Mouse (Mus musculus) myocyte (in vitro differentiated cells): ENCODE measurements at regions not wholly inside any gene's neighbourhood (a gene's known extent, or its start where the extent isn't known, plus 50 kb on each side); places are given as distances from the start of the nearest gene placed in this dataset.
A peak's percentile ranks its signal among the peaks of the same experiment; 100 is the strongest.
"Not testable (repeated sequence)": the region's sequence is repeated elsewhere in the genome, so short reads cannot be mapped to it uniquely, and the experiment has no call there.

Experiments used
- H3K27me3 ChIP-seq: one replicate; pipeline ENCODE4 v1.6.1; 2011; ENCODE audit not compliant: control insufficient read depth, insufficient read depth, insufficient read length
- H3K36me3 ChIP-seq: one replicate; pipeline ENCODE4 v1.6.1; 2011; ENCODE audit not compliant: control insufficient read depth, insufficient read depth
- H3K4me2 ChIP-seq: one replicate; pipeline ENCODE4 v1.6.1; 2011; ENCODE audit warnings: low read depth, control low read depth
- H3K4me3 ChIP-seq: one replicate; pipeline ENCODE4 v1.5.1; 2011; ENCODE audit warnings: mild to moderate bottlenecking, control low read depth, moderate library complexity
- H3K79me2 ChIP-seq: one replicate; pipeline ENCODE4 v1.6.1; 2011; ENCODE audit not compliant: control insufficient read depth, insufficient read depth
- H3ac ChIP-seq: one replicate; pipeline ENCODE4 v1.6.1; 2011; ENCODE audit not compliant: control insufficient read depth, insufficient read length
- CEBPB ChIP-seq: IDR thresholded peaks from 2 replicates; pipeline ENCODE4 v1.6.1; 2011; ENCODE audit warnings: mild to moderate bottlenecking, moderate library complexity; ENCODE audit not compliant: poor library complexity, insufficient read depth, severe bottlenecking
- MAX ChIP-seq: IDR thresholded peaks from one replicate; pipeline ENCODE4 v1.6.1; 2011; ENCODE audit warnings: low read depth, mild to moderate bottlenecking, control low read depth
- MYOD1 ChIP-seq, 3 experiments: IDR thresholded peaks; one replicate each; pipeline ENCODE4 v1.6.1; 2011; ENCODE audit warnings: control low read depth in 2 of 3, low read depth in 2 of 3, mild to moderate bottlenecking in 2 of 3, moderate library complexity in 1 of 3; ENCODE audit not compliant: insufficient read length in 2 of 3, control insufficient read depth in 1 of 3
- MYOG ChIP-seq, 3 experiments: IDR thresholded peaks; one replicate each; pipeline ENCODE4 v1.6.1; 2011; ENCODE audit warnings: control low read depth in 2 of 3, low read depth in 2 of 3, mild to moderate bottlenecking in 2 of 3; ENCODE audit not compliant: insufficient read length in 2 of 3, control insufficient read depth in 1 of 3, insufficient read depth in 1 of 3
- POLR2A ChIP-seq: IDR thresholded peaks from one replicate; pipeline ENCODE4 v1.6.1; 2011; ENCODE audit warnings: low read depth, mild to moderate bottlenecking, control low read depth, moderate library complexity; ENCODE audit not compliant: insufficient read length
- POLR2AphosphoS2 ChIP-seq: IDR thresholded peaks from one replicate; pipeline ENCODE4 v1.6.1; 2011; ENCODE audit warnings: low read depth, control low read depth; ENCODE audit not compliant: insufficient read length
- REST ChIP-seq: IDR thresholded peaks from one replicate; pipeline ENCODE4 v1.6.1; 2011; ENCODE audit warnings: mild to moderate bottlenecking, control low read depth, moderate library complexity; ENCODE audit not compliant: insufficient read depth, insufficient read length
- TCF12 ChIP-seq: IDR thresholded peaks from one replicate; pipeline ENCODE4 v1.6.1; 2011; ENCODE audit warnings: mild to moderate bottlenecking, control low read depth; ENCODE audit not compliant: poor library complexity, insufficient read depth, severe bottlenecking
- TCF3 ChIP-seq: IDR thresholded peaks from one replicate; pipeline ENCODE4 v1.6.1; 2011; ENCODE audit warnings: low read depth, control low read depth; ENCODE audit not compliant: insufficient read length
- USF1 ChIP-seq: IDR thresholded peaks from one replicate; pipeline ENCODE4 v1.6.1; 2011; ENCODE audit warnings: low read depth, mild to moderate bottlenecking, control low read depth, moderate library complexity

DNA sequence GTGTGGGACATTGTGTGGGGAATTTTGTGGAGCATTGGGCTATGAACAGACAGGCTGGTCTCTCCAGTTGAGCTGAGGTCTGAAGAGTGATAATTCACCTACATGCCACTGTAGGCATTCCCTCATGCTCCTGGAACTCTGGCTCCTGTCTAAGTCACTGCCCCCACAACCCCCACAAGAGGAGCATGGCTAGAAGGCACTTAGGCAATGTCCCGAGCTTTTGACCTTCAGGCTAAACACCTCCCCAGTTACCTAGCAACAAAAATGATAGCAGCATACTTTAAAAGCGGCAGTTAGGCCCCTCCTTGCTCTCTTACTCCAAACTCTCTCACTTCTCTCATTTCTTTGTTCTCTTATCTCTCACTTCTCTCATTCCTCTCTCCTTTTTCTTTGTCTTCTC lies 620.7 kb upstream of the Gprin3 start:
- Histone ChIP-seq H3K4me3 (no peak overlapping the region), H3K27me3 (no peaks in the 10 kb centered on the region), H3ac (no peak overlapping the region), H3K4me2 (no peak overlapping the region), H3K79me2 (no peaks in the 10 kb centered on the region), H3K36me3 (no peaks in the 10 kb centered on the region)
- TF ChIP-seq REST (no peak), MAX (no peak), POLR2A (no peak), USF1 (no peak), TCF12 (no peak), POLR2AphosphoS2 (no peak), MYOD1 (IDR thresholded peaks at IDR 0.05; ENCODE audit: control insufficient read depth in 1 of 3, insufficient read length in 2 of 3, low read depth in 2 of 3) (no peak), TCF3 (no peak), CEBPB (no peak)

DNA sequence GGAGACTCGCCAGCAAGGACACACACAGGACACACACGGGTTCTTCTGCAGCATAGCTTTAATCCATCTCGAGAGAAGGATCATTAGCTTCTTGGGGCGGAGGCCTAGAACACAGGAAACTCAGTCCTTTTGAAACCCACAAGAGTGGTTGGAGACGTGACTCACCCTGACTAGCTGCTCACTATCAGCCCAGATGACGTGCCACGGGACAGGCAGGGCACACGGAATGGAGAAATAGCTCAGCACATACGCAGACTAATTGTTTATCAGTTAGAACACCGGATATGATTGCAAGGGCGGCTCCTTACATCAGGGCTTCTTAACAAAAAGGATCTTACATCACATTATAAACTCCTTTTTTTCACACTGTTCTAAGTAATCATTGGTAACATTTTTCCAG lies 619.4 kb upstream of the Gprin3 start:
- peak overlapping the region; percentile 66 for H3K4me2 ChIP-seq
- H3ac ChIP-seq, H3K4me3 ChIP-seq, H3K36me3 ChIP-seq, H3K27me3 ChIP-seq, H3K79me2 ChIP-seq: not testable (repeated sequence)
- peak in 1 of 3 experiments; percentile 62 for TF ChIP-seq MYOG (IDR thresholded peaks at IDR 0.05; ENCODE audit: control insufficient read depth in 1 of 3, insufficient read depth in 1 of 3, insufficient read length in 2 of 3, low read depth in 2 of 3)
- peak in 1 of 3 experiments; percentile 51 for TF ChIP-seq MYOD1 (IDR thresholded peaks at IDR 0.05; ENCODE audit: control insufficient read depth in 1 of 3, insufficient read length in 2 of 3, low read depth in 2 of 3)
- TF ChIP-seq CEBPB: 0 out of 2 replicates have a peak, but pooled peaks have one; percentile 15

DNA sequence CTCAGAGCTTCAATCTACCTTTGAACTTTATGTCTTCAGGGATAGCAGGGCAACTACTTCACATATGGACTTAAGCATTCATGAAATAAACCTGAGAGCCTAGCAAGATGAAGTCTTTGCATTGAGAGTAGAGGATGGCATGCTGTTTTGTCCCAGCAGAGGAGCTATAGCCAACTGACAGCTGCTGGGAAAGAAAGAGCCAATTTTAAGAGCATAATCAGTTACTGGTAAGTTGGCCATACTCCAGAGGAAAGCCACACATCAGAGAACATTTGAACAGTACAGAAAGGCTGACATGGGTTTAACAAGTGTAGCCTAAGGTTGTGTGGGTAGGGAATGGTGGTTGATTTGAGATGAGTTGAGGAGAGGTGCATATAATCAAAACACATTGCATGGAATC lies 618.7 kb upstream of the Gprin3 start:
- H3K4me2 ChIP-seq: peak overlapping the region; percentile 66
- H3ac ChIP-seq: no peak overlapping the region
- no peaks in the 10 kb centered on the region for H3K36me3 ChIP-seq
- no peaks in the 10 kb centered on the region for H3K27me3 ChIP-seq
- no peak for TF ChIP-seq CEBPB
- H3K4me3 ChIP-seq: no peak overlapping the region
- H3K79me2 ChIP-seq: no peaks in the 10 kb centered on the region
